Mouse (Mus musculus) lung, embryonic 14.5 days (tissue): ENCODE measurements at regions not wholly inside any gene's neighbourhood (a gene's known extent, or its start where the extent isn't known, plus 50 kb on each side); places are given as distances from the start of the nearest gene placed in this dataset.
A peak's percentile ranks its signal among the peaks of the same experiment; 100 is the strongest.

Experiments
- ATAC-seq: fragments of 200-750 bp; cut with Nextera tagmentation; 2 replicates; pipeline ENCODE4 v1.8.0; 2017; ENCODE audit warnings: mild to moderate bottlenecking, moderate TSS enrichment, moderate library complexity; ENCODE audit not compliant: insufficient read depth
- DNase-seq: peaks from one replicate; pipeline ENCODE4 v3.0.0-alpha.2; 2015
- H3K27ac ChIP-seq: fragments of 300-500 bp; sonication (generic); 2 replicates; pipeline ENCODE4 v1.5.1; 2014; ENCODE audit warnings: low read depth, mild to moderate bottlenecking, moderate library complexity
- H3K27me3 ChIP-seq: fragments of 300-500 bp; sonication (generic); 2 replicates; pipeline ENCODE4 v1.6.1; 2014; ENCODE audit warnings: low read length, control low read depth; ENCODE audit not compliant: insufficient read depth
- H3K36me3 ChIP-seq: fragments of 300-500 bp; sonication (generic); 2 replicates; pipeline ENCODE4 v1.6.1; 2014; ENCODE audit warnings: control low read depth; ENCODE audit not compliant: insufficient read depth
- H3K4me1 ChIP-seq: fragments of 300-500 bp; sonication (generic); 2 replicates; pipeline ENCODE4 v1.6.1; 2014; ENCODE audit warnings: antibody characterized with exemption, control low read depth; ENCODE audit not compliant: insufficient read depth
- H3K4me2 ChIP-seq: fragments of 300-500 bp; sonication (generic); 2 replicates; pipeline ENCODE4 v1.6.1; 2014; ENCODE audit warnings: mild to moderate bottlenecking
- H3K4me3 ChIP-seq: fragments of 300-500 bp; sonication (generic); 2 replicates; pipeline ENCODE4 v1.5.1; 2014; ENCODE audit warnings: low read depth, low read length
- H3K9ac ChIP-seq: fragments of 300-500 bp; sonication (generic); 2 replicates; pipeline ENCODE4 v1.6.1; 2014
- H3K9me3 ChIP-seq: fragments of 300-500 bp; sonication (generic); 2 replicates; pipeline ENCODE4 v1.6.1; 2016; ENCODE audit warnings: low read depth, low read length, control low read depth
- CTCF ChIP-seq: IDR thresholded peaks from 2 replicates; pipeline ENCODE4 v1.5.1; 2016; ENCODE audit warnings: antibody characterized with exemption, low read depth
- WGBS: fragments of 180-500 bp; shearing (Covaris S2); extraction: QIAGEN DNeasy Blood & Tissue Kit; methylation state at CpG from one replicate; pipeline ENCODE4 v1.1.7; 2014; 5-methylcytosine and 5-hydroxymethylcytosine counted together

- no peak overlapping the region for H3K4me2 ChIP-seq
- H3K27me3 ChIP-seq = no peaks in the 10 kb centered on the region
- H3K9ac ChIP-seq = no peak overlapping the region
- no peak overlapping the region for H3K27ac ChIP-seq
- no peak for DNase-seq
- no peak for TF ChIP-seq CTCF
- ATAC-seq = no peak
- peaks cover 11% of the 10 kb centered on the region; the same call in 1 of the 2 replicates for H3K4me1 ChIP-seq
- H3K36me3 ChIP-seq = no peaks in the 10 kb centered on the region
- 85% methylated on average over 4 of the region's 4 CpGs for WGBS
- H3K9me3 ChIP-seq = no peaks in the 10 kb centered on the region
- no peak overlapping the region for H3K4me3 ChIP-seq
Observed at GRCm38 (mm10) chr4:137185001-137185400, 92.3 kb upstream of the Wnt4 start.

DNA sequence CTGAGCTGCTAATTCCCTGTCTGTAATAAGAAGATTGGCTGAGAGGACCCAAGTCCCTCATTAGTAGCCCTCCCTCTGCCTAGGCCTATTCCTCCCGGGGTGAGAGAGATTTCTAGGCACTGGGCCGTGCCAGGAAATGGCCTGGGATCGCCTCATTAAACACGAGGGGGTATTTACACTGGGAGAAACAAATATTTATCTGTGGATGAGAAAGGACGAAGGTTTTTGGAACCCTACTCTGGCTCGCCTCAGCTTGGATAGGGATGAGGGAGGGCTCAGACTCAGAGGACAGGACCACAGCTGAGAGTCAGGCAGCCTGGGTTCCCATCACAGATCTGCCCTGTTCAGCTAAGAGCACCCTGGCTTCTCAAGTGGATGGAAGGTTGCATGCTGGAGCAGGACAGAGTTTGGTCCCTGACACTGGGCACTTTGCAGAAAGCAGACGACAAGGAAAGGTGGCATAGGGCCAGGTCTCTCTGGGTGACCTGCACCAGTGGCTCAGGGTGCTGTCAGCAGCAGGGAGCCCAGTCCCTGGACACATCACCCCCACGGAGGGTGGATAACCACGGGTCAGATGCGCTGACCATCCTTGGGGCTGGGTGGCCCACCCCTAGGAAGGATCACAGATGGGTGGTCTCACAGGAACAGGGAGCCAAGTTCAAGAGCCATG lies 94.0 kb upstream of the Wnt4 start:
- DNase-seq = peak; percentile 73
- Histone ChIP-seq H3K27ac (no peak overlapping the region; the same call in 1 of the 2 replicates), H3K4me1 (peaks cover 11% of the 10 kb centered on the region; the same call in 1 of the 2 replicates), H3K4me3 (no peak overlapping the region), H3K4me2 (no peak overlapping the region), H3K36me3 (no peaks in the 10 kb centered on the region), H3K27me3 (no peaks in the 10 kb centered on the region), H3K9ac (no peak overlapping the region), H3K9me3 (no peaks in the 10 kb centered on the region)
- WGBS = 30% methylated on average over 10 of the region's 10 CpGs
- no peak for TF ChIP-seq CTCF
- ATAC-seq = peak; percentile 43

- Histone ChIP-seq H3K27me3 (no peaks in the 10 kb centered on the region), H3K4me3 (no peak overlapping the region), H3K9ac (no peak overlapping the region), H3K36me3 (no peaks in the 10 kb centered on the region), H3K9me3 (no peaks in the 10 kb centered on the region), H3K4me2 (no peak overlapping the region), H3K27ac (no peak overlapping the region), H3K4me1 (peaks cover 11% of the 10 kb centered on the region; the same call in 1 of the 2 replicates)
- no peak for TF ChIP-seq CTCF
- no peak for DNase-seq
- ATAC-seq = no peak
- WGBS = 65% methylated on average over 14 of the region's 14 CpGs
Observed at GRCm38 (mm10) chr4:137182547-137182946, 94.7 kb upstream of the Wnt4 start.

GRCm38 (mm10) chr4:137181252-137181651 lies 96.0 kb upstream of the Wnt4 start:
- Histone ChIP-seq H3K4me3 (no peak overlapping the region), H3K4me1 (peaks cover 11% of the 10 kb centered on the region; the same call in 1 of the 2 replicates), H3K4me2 (no peak overlapping the region), H3K9ac (no peak overlapping the region), H3K27me3 (no peaks in the 10 kb centered on the region), H3K9me3 (no peaks in the 10 kb centered on the region), H3K27ac (no peak overlapping the region), H3K36me3 (no peaks in the 10 kb centered on the region)
- DNase-seq (no peak), ATAC-seq (no peak)
- TF ChIP-seq CTCF = no peak
- WGBS = 32% methylated on average over 8 of the region's 8 CpGs

- Histone ChIP-seq H3K4me1 (peaks cover 11% of the 10 kb centered on the region; the same call in 1 of the 2 replicates), H3K9ac (no peak overlapping the region), H3K36me3 (no peaks in the 10 kb centered on the region), H3K27me3 (no peaks in the 10 kb centered on the region), H3K4me2 (no peak overlapping the region), H3K27ac (no peak overlapping the region), H3K4me3 (no peak overlapping the region), H3K9me3 (no peaks in the 10 kb centered on the region)
- ATAC-seq (no peak), DNase-seq (no peak)
- TF ChIP-seq CTCF = no peak
- 72% methylated on average over 2 of the region's 2 CpGs for whole genome bisulfite sequencing
Observed at GRCm38 (mm10) chr4:137180083-137180482, 97.2 kb upstream of the Wnt4 start.

DNA sequence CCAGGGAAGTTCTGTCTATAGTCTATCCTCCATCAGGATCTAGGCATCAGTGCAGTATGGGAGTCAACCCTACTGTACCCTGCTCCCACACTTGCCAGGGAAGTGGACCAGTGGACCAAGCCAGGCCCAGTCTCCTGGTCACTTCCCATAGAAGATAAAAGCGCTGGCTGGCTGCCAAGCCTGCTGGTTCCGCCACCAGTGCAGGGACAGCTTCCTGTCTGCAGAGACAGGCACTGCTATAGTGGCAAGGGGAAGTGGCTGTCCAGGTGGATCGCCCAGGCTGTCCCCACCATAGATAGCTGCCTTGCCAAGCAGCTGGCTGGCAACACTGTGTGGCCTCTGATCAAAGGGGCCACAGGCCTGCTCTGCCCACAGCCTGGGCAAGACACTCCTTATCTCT lies 98.5 kb upstream of the Wnt4 start:
- TF ChIP-seq CTCF = no peak
- peak; percentile 78 for DNase-seq
- H3K27me3 ChIP-seq = no peaks in the 10 kb centered on the region
- H3K4me1 ChIP-seq = peaks cover 4% of the 10 kb centered on the region; the same call in 1 of the 2 replicates
- no peak overlapping the region for H3K4me2 ChIP-seq
- no peaks in the 10 kb centered on the region for H3K9me3 ChIP-seq
- no peak overlapping the region for H3K4me3 ChIP-seq
- H3K27ac ChIP-seq = no peak overlapping the region
- ATAC-seq = peak; percentile 36; the same call in 1 of the 2 replicates
- no peak overlapping the region for H3K9ac ChIP-seq
- 43% methylated on average over 3 of the region's 3 CpGs for WGBS
- no peaks in the 10 kb centered on the region for H3K36me3 ChIP-seq

DNA sequence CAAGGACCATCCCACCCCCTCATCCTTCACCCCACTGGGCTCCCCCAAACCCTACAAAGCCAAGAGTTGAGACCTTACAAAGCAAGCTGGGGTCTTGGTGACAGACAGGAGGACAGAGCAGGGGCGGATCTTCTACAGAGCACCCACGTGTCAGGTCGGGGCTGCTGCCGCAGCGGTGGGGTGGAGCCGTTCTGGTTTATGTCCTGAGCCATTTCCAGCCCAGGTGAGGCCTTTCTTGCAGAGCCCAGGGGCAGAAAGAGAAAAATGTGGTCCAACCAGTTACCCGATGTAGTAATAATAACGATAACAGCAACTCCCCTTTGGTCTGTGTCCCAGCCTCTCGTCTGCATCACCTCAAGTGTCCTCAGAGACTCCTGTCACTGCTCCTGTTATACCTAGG lies 112.4 kb upstream of the Wnt4 start:
- WGBS = 29% methylated on average over 9 of the region's 9 CpGs
- Histone ChIP-seq H3K4me2 (peak overlapping the region; percentile 57), H3K27me3 (no peaks in the 10 kb centered on the region), H3K4me3 (peak overlapping the region; percentile 3; the same call in 1 of the 2 replicates), H3K4me1 (no peaks in the 10 kb centered on the region), H3K27ac (peak overlapping the region; percentile 31), H3K9ac (no peak overlapping the region), H3K9me3 (no peaks in the 10 kb centered on the region), H3K36me3 (no peaks in the 10 kb centered on the region)
- no peak for TF ChIP-seq CTCF
- DNase-seq = peak; percentile 75
- ATAC-seq = peak; percentile 73
